12 mouse cellular contexts compared by ENCODE assay signal in genomic region chr7:82484834-82485233, GRCm38 (mm10).
DNase-seq lines count a peak whose midpoint lies in the region; ATAC-seq lines count a peak whose summit lies in the region.
"Had no signal": no experiment of that assay in that cellular context is flagged by ENCODE, and none has a peak within 500 bp of the region (broad histone marks: within the 10 kb centered on the region; RNA-seq: fewer than 3 reads in every experiment).

No protein-coding gene starts in this region.

- H3K9ac ChIP-seq in neural tube, embryonic 12.5 days, result no peak overlapping the region
- no peak overlapping the region for H3K9ac ChIP-seq in hindbrain, embryonic 13.5 days

- no peaks in the 10 kb centered on the region for H3K36me3 ChIP-seq in neural tube, embryonic 12.5 days
- no peaks in the 10 kb centered on the region for H3K36me3 ChIP-seq in hindbrain, embryonic 13.5 days
- H3K36me3 ChIP-seq: G1E had no signal

- no peaks in the 10 kb centered on the region for H3K9me3 ChIP-seq in neural tube, embryonic 12.5 days
- no peaks in the 10 kb centered on the region for H3K9me3 ChIP-seq in hindbrain, embryonic 13.5 days

- H3K27ac ChIP-seq in neural tube, embryonic 12.5 days, result no peak overlapping the region
- H3K27ac ChIP-seq in hindbrain, embryonic 13.5 days, result no peak overlapping the region

- H3K4me1 ChIP-seq in neural tube, embryonic 12.5 days, result no peaks in the 10 kb centered on the region
- peaks cover 9% of the 10 kb centered on the region for H3K4me1 ChIP-seq in hindbrain, embryonic 13.5 days (replicated peaks)

- no peak overlapping the region for H3K4me3 ChIP-seq in neural tube, embryonic 12.5 days
- H3K4me3 ChIP-seq in hindbrain, embryonic 13.5 days, result no peak overlapping the region

- peak; percentile 71 to 81 for DNase-seq in cerebellum, postnatal 10 days
- no peak for DNase-seq in cerebellum, adult 18-20 months
- DNase-seq in neural tube, embryonic 10.5 days (ENCODE audit: extremely low spot score, low spot score), result no peak
- peak; percentile 66 for DNase-seq in skeletal muscle tissue, adult 2 months (ENCODE audit: low read depth, low spot score)
- no peak for DNase-seq in adrenal gland, postnatal 4 days (ENCODE audit: low spot score in 2 of 2)
- DNase-seq: cerebellum, adult 2 months; kidney, postnatal 4 days; lung, postnatal 10 days had no signal

- no peak overlapping the region for H3K4me2 ChIP-seq in neural tube, embryonic 12.5 days (replicated peaks)
- H3K4me2 ChIP-seq in hindbrain, embryonic 13.5 days, result no peak overlapping the region

- H3K27me3 ChIP-seq in neural tube, embryonic 12.5 days (replicated peaks), result no peaks in the 10 kb centered on the region
- no peaks in the 10 kb centered on the region for H3K27me3 ChIP-seq in hindbrain, embryonic 13.5 days

- WGBS in neural tube, embryonic 12.5 days, result 44% methylated on average over 5 of the region's 5 CpGs
- WGBS in hindbrain, embryonic 13.5 days, result 43% methylated on average over 5 of the region's 5 CpGs

- peak; percentile 70; the same call in 1 of the 2 replicates for ATAC-seq in neural tube, embryonic 12.5 days (ENCODE audit: low FRiP score, low read depth)
- ATAC-seq in hindbrain, embryonic 13.5 days (ENCODE audit: low FRiP score), result peak; percentile 79
- no peak for ATAC-seq in activated CD4-positive, CD25-positive, alpha-beta regulatory T cell, adult 4 months

Comparison
In these comparisons a context has a peak if more than half of its experiments do, and no peak if none do; other contexts are left out.
1. DNase-seq: peak in cerebellum, postnatal 10 days (2 of 2) and skeletal muscle tissue, adult 2 months (single experiment); none in cerebellum, adult 18-20 months (0 of 2), neural tube, embryonic 10.5 days (single experiment) and adrenal gland, postnatal 4 days (0 of 2).